ENCODE assay signal across 11 mouse cellular contexts in genomic region chr14:121521709-121522108, GRCm38 (mm10). TPM values are rescaled to one million over a fixed set of nuclear protein-coding genes. Genes with fewer than 3 reads are reported as not detected.
DNase-seq lines count a peak whose midpoint lies in the region; ATAC-seq lines count a peak whose summit lies in the region.
"Had no signal": no experiment of that assay in that cellular context is flagged by ENCODE, and none has a peak within 500 bp of the region (broad histone marks: within the 10 kb centered on the region; RNA-seq: fewer than 3 reads in every experiment).

No protein-coding gene starts in this region.

- no peak overlapping the region for H3K4me3 ChIP-seq in kidney, embryonic 14.5 days (ENCODE audit: low read length)
- H3K4me3 ChIP-seq: embryonic facial prominence, embryonic 15.5 days; hindbrain, embryonic 15.5 days; neural tube, embryonic 12.5 days had no signal

- ATAC-seq in kidney, embryonic 14.5 days (ENCODE audit: low FRiP score, low TSS enrichment) = 0 out of 2 replicates have a peak, but pooled peaks have one; percentile 32

- H3K4me1 ChIP-seq in kidney, embryonic 14.5 days (ENCODE audit: control insufficient read depth, insufficient read depth, low read length) = no peaks in the 10 kb centered on the region; the same call in 1 of the 2 replicates
- H3K4me1 ChIP-seq: embryonic facial prominence, embryonic 15.5 days; hindbrain, embryonic 15.5 days; neural tube, embryonic 12.5 days had no signal

- no peaks in the 10 kb centered on the region for H3K27me3 ChIP-seq in kidney, embryonic 14.5 days (ENCODE audit: control insufficient read depth, insufficient read depth, low read length)
- H3K27me3 ChIP-seq: embryonic facial prominence, embryonic 15.5 days; hindbrain, embryonic 15.5 days; neural tube, embryonic 12.5 days had no signal

- H3K27ac ChIP-seq in kidney, embryonic 14.5 days (ENCODE audit: low read depth, low read length) = no peak overlapping the region
- H3K27ac ChIP-seq: embryonic facial prominence, embryonic 15.5 days; hindbrain, embryonic 15.5 days; liver, embryonic 14.5 days; neural tube, embryonic 12.5 days had no signal

- H3K4me2 ChIP-seq in kidney, embryonic 14.5 days (replicated peaks; ENCODE audit: low read depth, low read length) = no peak overlapping the region
- H3K4me2 ChIP-seq: embryonic facial prominence, embryonic 15.5 days; hindbrain, embryonic 15.5 days; neural tube, embryonic 12.5 days had no signal

- no peak overlapping the region for H3K9ac ChIP-seq in kidney, embryonic 14.5 days (ENCODE audit: low read depth, low read length)
- H3K9ac ChIP-seq: embryonic facial prominence, embryonic 15.5 days; hindbrain, embryonic 15.5 days; liver, embryonic 14.5 days; neural tube, embryonic 12.5 days had no signal

- DNase-seq in retina, postnatal 1 day = peak; percentile 66
- no peak for DNase-seq in retina, embryonic 14.5 days (ENCODE audit: low spot score)
- peak; percentile 41 for DNase-seq in heart, adult 8-10 months (ENCODE audit: low spot score)
- DNase-seq in thymus, postnatal 36 days = no peak
- no peak for DNase-seq in frontal cortex, postnatal 36 days (ENCODE audit: low spot score in 2 of 2)
- DNase-seq in testis, postnatal 10 days (ENCODE audit: low spot score) = no peak

- 60% methylated on average over 4 of the region's 4 CpGs for WGBS in kidney, embryonic 14.5 days

- H3K9me3 ChIP-seq in kidney, embryonic 14.5 days (ENCODE audit: control insufficient read depth, low read length) = no peaks in the 10 kb centered on the region
- H3K9me3 ChIP-seq: embryonic facial prominence, embryonic 15.5 days; hindbrain, embryonic 15.5 days; neural tube, embryonic 12.5 days had no signal

- no peaks in the 10 kb centered on the region for H3K36me3 ChIP-seq in kidney, embryonic 14.5 days (ENCODE audit: control insufficient read depth, insufficient read depth, low read length)
- H3K36me3 ChIP-seq: embryonic facial prominence, embryonic 15.5 days; hindbrain, embryonic 15.5 days; neural tube, embryonic 12.5 days had no signal

RNA-seq across cellular contexts. Expression of gene Slc15a1, which starts 16.7 kb away (rescaled TPM):
- total RNA-seq in heart, adult 8-10 months (2022) = under 1 TPM in 1 of 4 experiments, not detected in 3; 0.09 TPM
- polyA plus RNA-seq in kidney, embryonic 14.5 days (2014; fragmentation: Nextera tagmentation; extraction: Ambion mirVana) = 0.15 and 0.20 TPM in 2 replicates
- polyA plus RNA-seq: liver, embryonic 14.5 days; neural tube, embryonic 12.5 days had no signal

Comparison
In these comparisons a context has a peak if more than half of its experiments do, and no peak if none do; other contexts are left out.
1. DNase-seq: peak in retina, postnatal 1 day (single experiment) and heart, adult 8-10 months (single experiment); none in retina, embryonic 14.5 days (single experiment), thymus, postnatal 36 days (0 of 2), frontal cortex, postnatal 36 days (0 of 2) and testis, postnatal 10 days (single experiment).